ENCODE assay signal across 21 mouse cellular contexts in the genomic region with DNA sequence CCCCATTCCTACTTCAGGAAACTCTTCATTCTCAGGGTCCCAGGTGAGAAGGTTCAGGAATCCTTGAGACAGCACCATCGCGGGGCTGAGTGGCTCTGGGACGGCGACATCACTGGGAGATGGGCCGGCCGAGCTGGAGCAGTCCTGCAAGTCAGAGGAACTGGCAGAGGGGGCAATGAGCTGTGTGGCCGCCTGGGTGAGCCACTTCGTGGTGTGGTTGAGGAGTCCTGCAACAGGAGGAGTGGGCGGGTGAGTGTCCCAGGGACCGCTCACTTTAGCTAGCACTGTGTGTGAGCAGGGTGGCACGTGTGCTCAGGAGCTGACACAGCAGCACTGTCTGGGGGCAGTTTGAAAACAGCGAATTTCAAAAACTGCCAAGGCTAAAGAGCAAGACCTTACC. TPM values are rescaled to one million over a fixed set of nuclear protein-coding genes. Genes with fewer than 3 reads are reported as not detected.
A peak's percentile ranks its signal among the peaks of the same experiment; 100 is the strongest.
DNase-seq lines count a peak whose midpoint lies in the region; ATAC-seq and TF ChIP-seq lines count a peak whose summit lies in the region.
"Had no signal": no experiment of that assay in that cellular context is flagged by ENCODE, and none has a peak within 500 bp of the region (broad histone marks: within the 10 kb centered on the region; RNA-seq: fewer than 3 reads in every experiment).

No protein-coding gene starts in this region.

- no peak overlapping the region for H3K9ac ChIP-seq in kidney, embryonic 15.5 days
- H3K9ac ChIP-seq in stomach, embryonic 14.5 days (replicated peaks; ENCODE audit: low read depth, low read length): no peak overlapping the region
- H3K9ac ChIP-seq in stomach, postnatal 0 days (ENCODE audit: low read length): no peak overlapping the region
- H3K9ac ChIP-seq: hindbrain, embryonic 13.5 days; neural tube, embryonic 15.5 days had no signal

- ATAC-seq in kidney, embryonic 15.5 days (replicated peaks; ENCODE audit: low FRiP score): peak; percentile 29; the same call in 1 of the 2 replicates
- 0 out of 2 replicates have a peak, but pooled peaks have one; percentile 11 for ATAC-seq in stomach, embryonic 14.5 days (ENCODE audit: insufficient number of reproducible peaks, insufficient read depth, low FRiP score, low read depth)
- no peak for ATAC-seq in stomach, postnatal 0 days (ENCODE audit: low FRiP score, low TSS enrichment)
- peak; percentile 53 for ATAC-seq in granulocyte monocyte progenitor cell, adult 5-6 weeks (replicated peaks; ENCODE audit: poor library complexity, severe bottlenecking)
- ATAC-seq: inflammation-experienced regulatory T-cells, adult 6 months; midbrain, embryonic 16.5 days; Patski had no signal

- H3K9me3 ChIP-seq in kidney, embryonic 15.5 days (replicated peaks): 0 out of 2 replicates have a peak, but pooled peaks cover 3% of the 10 kb centered on the region
- H3K9me3 ChIP-seq in stomach, embryonic 14.5 days (ENCODE audit: control insufficient read depth, low read depth, low read length): no peaks in the 10 kb centered on the region
- no peaks in the 10 kb centered on the region for H3K9me3 ChIP-seq in stomach, postnatal 0 days (ENCODE audit: control insufficient read depth, low read length)
- H3K9me3 ChIP-seq in midbrain, embryonic 10.5 days (replicated peaks): no peaks in the 10 kb centered on the region
- H3K9me3 ChIP-seq: hindbrain, embryonic 13.5 days; neural tube, embryonic 15.5 days had no signal

- H3K36me3 ChIP-seq in kidney, embryonic 15.5 days: no peaks in the 10 kb centered on the region
- no peaks in the 10 kb centered on the region for H3K36me3 ChIP-seq in stomach, embryonic 14.5 days (ENCODE audit: control insufficient read depth, insufficient read depth, low read length)
- no peaks in the 10 kb centered on the region for H3K36me3 ChIP-seq in stomach, postnatal 0 days (ENCODE audit: control insufficient read depth, insufficient read depth, low read length)
- no peaks in the 10 kb centered on the region for H3K36me3 ChIP-seq in midbrain, embryonic 10.5 days
- H3K36me3 ChIP-seq: hindbrain, embryonic 13.5 days; neural tube, embryonic 15.5 days had no signal

- no peak for TF ChIP-seq CTCF in stomach, postnatal 0 days (IDR thresholded peaks at IDR 0.05; ENCODE audit: low read depth)

- no peak for DNase-seq in kidney, adult 8-10 months
- DNase-seq in stomach, postnatal 0 days (ENCODE audit: low spot score): no peak
- DNase-seq in layer of hippocampus, adult 11-12 months (ENCODE audit: low spot score): no peak
- no peak for DNase-seq in midbrain, embryonic 10.5 days (ENCODE audit: low spot score)
- DNase-seq: adrenal gland, postnatal 25 days; cerebellum, adult 11 months; cerebellum, postnatal 10 days; embryo, embryonic 11 days; gastrocnemius, adult 2 months; lung, adult 2 months; thymus, adult 18-20 months had no signal

- H3K4me3 ChIP-seq in kidney, embryonic 15.5 days (replicated peaks): no peak overlapping the region
- no peak overlapping the region for H3K4me3 ChIP-seq in stomach, embryonic 14.5 days (ENCODE audit: low read depth, low read length)
- no peak overlapping the region for H3K4me3 ChIP-seq in stomach, postnatal 0 days (ENCODE audit: low read depth, low read length)
- no peak overlapping the region for H3K4me3 ChIP-seq in midbrain, embryonic 10.5 days
- H3K4me3 ChIP-seq: gastrocnemius, adult 2 months; hindbrain, embryonic 13.5 days; megakaryocyte, embryonic 14.5 days; neural tube, embryonic 15.5 days had no signal

- WGBS in kidney, embryonic 15.5 days: 12% methylated on average over 12 of the region's 12 CpGs
- 14% methylated on average over 12 of the region's 12 CpGs for WGBS in stomach, embryonic 14.5 days
- WGBS in stomach, postnatal 0 days: 16% methylated on average over 12 of the region's 12 CpGs
- WGBS in midbrain, embryonic 10.5 days: 36% methylated on average over 12 of the region's 12 CpGs

- no peak overlapping the region for H3K4me2 ChIP-seq in kidney, embryonic 15.5 days
- no peak overlapping the region for H3K4me2 ChIP-seq in stomach, embryonic 14.5 days (replicated peaks; ENCODE audit: low read depth, low read length)
- no peak overlapping the region for H3K4me2 ChIP-seq in stomach, postnatal 0 days (replicated peaks; ENCODE audit: low read depth)
- H3K4me2 ChIP-seq: hindbrain, embryonic 13.5 days; liver, embryonic 11.5 days; neural tube, embryonic 15.5 days had no signal

- no peak for TF ChIP-seq EP300 in stomach, postnatal 0 days (optimal IDR thresholded peaks at IDR 0.05)

- H3K27ac ChIP-seq in kidney, embryonic 15.5 days: no peak overlapping the region
- H3K27ac ChIP-seq in stomach, embryonic 14.5 days (ENCODE audit: low read length): no peak overlapping the region
- no peak overlapping the region for H3K27ac ChIP-seq in stomach, postnatal 0 days (replicated peaks)
- no peak overlapping the region for H3K27ac ChIP-seq in midbrain, embryonic 10.5 days (replicated peaks)
- H3K27ac ChIP-seq: gastrocnemius, adult 2 months; hindbrain, embryonic 13.5 days; neural tube, embryonic 15.5 days had no signal

- peaks cover 7% of the 10 kb centered on the region for H3K4me1 ChIP-seq in kidney, embryonic 15.5 days
- no peaks in the 10 kb centered on the region for H3K4me1 ChIP-seq in stomach, embryonic 14.5 days (ENCODE audit: control insufficient read depth, insufficient read depth, low read length)
- H3K4me1 ChIP-seq in stomach, postnatal 0 days (replicated peaks; ENCODE audit: control insufficient read depth, insufficient read depth): no peaks in the 10 kb centered on the region
- 0 out of 2 replicates have a peak, but pooled peaks cover 6% of the 10 kb centered on the region for H3K4me1 ChIP-seq in midbrain, embryonic 10.5 days
- H3K4me1 ChIP-seq: hindbrain, embryonic 13.5 days; neural tube, embryonic 15.5 days had no signal

- H3K27me3 ChIP-seq in kidney, embryonic 15.5 days: no peaks in the 10 kb centered on the region
- H3K27me3 ChIP-seq in stomach, embryonic 14.5 days (ENCODE audit: control insufficient read depth, insufficient read depth, low read length): no peaks in the 10 kb centered on the region
- no peaks in the 10 kb centered on the region for H3K27me3 ChIP-seq in stomach, postnatal 0 days (ENCODE audit: control insufficient read depth, insufficient read depth, low read length)
- H3K27me3 ChIP-seq in midbrain, embryonic 10.5 days (ENCODE audit: low read depth, poor library complexity, severe bottlenecking): no peaks in the 10 kb centered on the region
- H3K27me3 ChIP-seq: hindbrain, embryonic 13.5 days; neural tube, embryonic 15.5 days; Patski had no signal

RNA-seq across cellular contexts. Expression of gene Tcp11, which starts 11.0 kb away (rescaled TPM):
- 5.8 and 6.1 TPM in 2 replicates for polyA plus RNA-seq in kidney, embryonic 15.5 days (2015; fragmentation: Nextera tagmentation; extraction: Ambion mirVana)
- polyA plus RNA-seq in stomach, embryonic 14.5 days (2014; fragmentation: Nextera tagmentation; extraction: Ambion mirVana): 2.3 and 2.9 TPM in 2 replicates
- 1.1 and 1.7 TPM in 2 replicates for polyA plus RNA-seq in stomach, postnatal 0 days (2015; fragmentation: Nextera tagmentation; extraction: Ambion mirVana)
- 0.60 TPM in 1 of 2 replicates, not detected in the other for total RNA-seq in granulocyte monocyte progenitor cell, adult 5-6 weeks (2014; fragmentation: Nextera tagmentation)
- 2.1 and 2.4 TPM in 2 replicates for total RNA-seq in granulocyte monocyte progenitor cell, adult 5-6 weeks (2017)
- 0.86 and 1.2 TPM in 2 replicates for polyA plus RNA-seq in midbrain, embryonic 10.5 days (2016; fragmentation: Nextera tagmentation; extraction: Ambion mirVana)
- total RNA-seq: adrenal gland, postnatal 25 days; gastrocnemius, adult 2 months had no signal
